Mouse (Mus musculus): Measurements from ENCODE around the gene Gatd1. TPM values are rescaled to one million over a fixed set of nuclear protein-coding genes. Genes with fewer than 3 reads are reported as not detected.

Gene Gatd1
- total RNA-seq, 2 experiments from 2014 or later, result 16.3 to 25.9 TPM

DNA sequence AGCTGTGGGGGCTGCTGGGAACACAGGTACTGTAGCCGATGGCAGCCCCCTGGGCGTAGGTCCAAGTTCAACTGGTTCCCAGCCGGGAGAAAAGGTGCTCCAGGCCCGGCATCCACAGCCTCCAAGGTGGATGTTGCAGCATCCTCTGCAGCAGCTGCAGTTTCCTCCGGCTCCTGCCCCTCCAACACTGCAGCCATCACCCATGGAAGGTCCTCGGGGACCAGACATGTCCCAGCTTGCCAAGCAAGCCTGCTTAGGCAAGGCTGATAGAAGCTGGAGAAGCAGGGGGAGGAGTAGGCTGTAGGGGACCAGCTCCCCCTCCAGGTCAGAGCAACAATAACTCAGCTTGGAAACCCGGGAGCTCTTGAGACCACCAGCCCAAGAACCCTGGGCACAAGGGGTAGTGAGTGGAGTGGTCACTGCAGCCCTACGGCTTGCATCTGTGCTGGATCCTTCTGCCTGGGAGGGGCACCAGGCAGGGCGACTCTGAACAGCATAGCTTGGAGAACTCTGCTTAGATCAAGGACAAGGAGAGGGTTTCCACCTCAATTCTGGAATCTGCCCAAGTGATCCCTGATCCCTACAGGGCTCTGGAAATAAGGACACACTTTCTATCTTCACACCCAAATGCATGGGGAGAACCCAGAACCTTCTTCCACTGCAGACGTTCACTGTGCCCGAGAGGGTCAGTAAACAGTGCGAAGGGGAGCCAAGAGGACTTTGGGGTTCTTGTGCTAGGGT lies 29.3 kb upstream of the Gatd1 start:
- ATAC-seq (replicated peaks; ENCODE audit: poor library complexity), result peak; percentile 42

DNA sequence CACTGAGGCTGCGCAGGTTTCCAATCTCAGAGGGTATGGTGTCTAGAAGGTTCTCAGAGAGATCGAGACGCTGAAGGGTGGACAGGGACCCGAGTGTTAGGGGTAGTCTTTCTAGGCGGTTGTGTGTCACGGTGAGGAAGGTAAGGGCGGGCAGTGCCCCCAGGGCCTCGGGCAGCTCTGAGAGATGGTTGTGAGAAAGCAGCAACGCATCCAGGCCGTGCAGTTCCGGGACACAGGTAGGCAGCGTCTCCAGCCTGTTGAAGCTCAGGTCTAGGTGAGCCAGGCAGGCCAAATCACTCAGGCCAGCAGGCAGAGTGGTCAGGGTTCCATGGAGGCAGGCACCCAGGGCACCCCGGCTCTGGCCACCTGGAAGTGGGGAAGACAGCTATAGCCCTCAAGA lies 28.3 kb upstream of the Gatd1 start:
- ATAC-seq (replicated peaks; ENCODE audit: poor library complexity), result no peak

DNA sequence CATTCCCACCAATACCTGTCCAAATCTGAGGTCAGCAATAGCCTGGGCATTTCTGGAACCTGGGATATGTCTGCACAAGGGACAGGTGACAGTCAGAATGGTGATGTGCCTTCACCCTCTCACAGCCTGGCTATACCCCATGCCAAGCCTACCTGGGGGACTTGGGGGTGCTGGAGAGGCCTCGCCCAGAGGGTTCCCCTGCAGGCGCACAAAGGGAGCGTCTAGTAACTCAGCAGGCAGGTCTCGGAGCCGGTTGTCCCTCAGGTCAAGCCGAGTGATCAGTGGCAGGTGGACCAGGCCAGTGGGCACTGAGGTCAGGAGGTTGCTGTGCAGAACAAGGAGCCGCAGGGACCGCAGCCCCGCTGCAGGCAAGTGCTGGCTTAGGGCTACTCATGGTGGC lies 27.5 kb upstream of the Gatd1 start:
- ATAC-seq (replicated peaks; ENCODE audit: poor library complexity), result no peak

- peak; percentile 25; the same call in 1 of the 2 replicates for ATAC-seq (replicated peaks; ENCODE audit: poor library complexity)
Measured at GRCm38 (mm10) chr7:141440613-141441012, 26.7 kb upstream of the Gatd1 start.

- ATAC-seq (replicated peaks; ENCODE audit: poor library complexity), result no peak
Measured at GRCm38 (mm10) chr7:141439811-141440210, 25.9 kb upstream of the Gatd1 start.

DNA sequence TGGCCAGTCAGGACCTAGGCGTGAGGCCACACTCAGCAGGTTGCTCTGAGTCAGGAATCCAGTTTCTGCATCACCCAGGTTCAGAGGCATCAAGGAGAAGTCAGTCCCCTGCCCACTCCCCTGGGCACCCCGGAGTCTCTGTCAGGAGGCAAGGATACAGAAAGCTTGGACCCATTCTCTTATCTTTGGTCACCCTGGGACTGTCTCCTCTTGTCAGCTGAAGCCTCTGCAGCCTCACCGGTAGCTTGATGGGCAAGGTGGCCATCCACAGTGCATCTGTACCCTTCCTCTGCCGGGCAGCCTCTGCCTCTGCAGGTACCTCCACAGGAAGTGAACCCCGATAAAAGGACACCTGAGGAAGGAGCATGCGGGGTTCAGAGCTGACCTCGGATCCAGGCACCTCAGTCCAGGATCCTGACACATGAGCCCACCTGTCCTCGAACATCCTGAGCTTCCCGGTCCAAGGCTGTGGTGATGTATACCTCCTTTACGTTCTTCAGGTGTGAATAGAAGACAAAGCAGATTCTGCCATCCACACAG lies 25.3 kb upstream of the Gatd1 start:
- no peak for ATAC-seq (replicated peaks; ENCODE audit: poor library complexity)

DNA sequence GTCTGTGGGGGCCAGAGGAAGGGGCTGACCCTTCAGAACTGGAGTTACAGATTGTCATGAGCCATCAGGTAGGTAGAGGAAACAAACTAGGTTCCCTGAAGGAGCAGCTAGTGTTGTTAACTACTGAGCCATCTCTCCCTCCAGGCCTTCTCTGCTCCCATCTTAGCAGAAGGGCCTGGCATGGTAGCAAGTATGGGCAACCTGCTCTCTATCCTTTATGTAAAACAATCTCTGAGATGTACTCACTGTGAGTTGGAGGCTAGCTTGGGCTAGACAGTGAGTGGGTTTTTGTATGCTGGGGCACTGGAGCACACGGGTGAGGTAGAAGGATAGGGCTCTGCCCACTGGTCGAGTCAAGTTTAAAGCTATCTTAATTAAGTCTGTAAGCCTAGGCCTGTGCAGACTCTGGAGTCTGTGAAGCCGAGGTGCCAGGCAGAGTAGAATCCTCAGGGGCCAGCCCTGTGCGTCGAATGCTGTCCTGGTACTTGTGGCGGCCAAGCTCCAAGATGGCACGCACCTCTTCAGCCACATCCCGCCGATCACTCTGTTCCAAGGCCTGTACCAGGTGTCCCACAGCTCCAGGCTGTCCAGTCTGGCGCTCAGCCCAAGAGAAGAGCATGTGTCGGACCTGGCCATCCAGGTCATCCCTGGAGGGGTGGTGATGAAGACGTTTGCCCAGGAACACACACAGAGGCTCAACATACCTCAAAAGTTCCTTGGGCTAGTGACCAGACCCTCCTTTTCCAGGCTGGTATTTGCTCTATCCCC lies 24.4 kb upstream of the Gatd1 start:
- no peak for ATAC-seq (replicated peaks; ENCODE audit: poor library complexity)

DNA sequence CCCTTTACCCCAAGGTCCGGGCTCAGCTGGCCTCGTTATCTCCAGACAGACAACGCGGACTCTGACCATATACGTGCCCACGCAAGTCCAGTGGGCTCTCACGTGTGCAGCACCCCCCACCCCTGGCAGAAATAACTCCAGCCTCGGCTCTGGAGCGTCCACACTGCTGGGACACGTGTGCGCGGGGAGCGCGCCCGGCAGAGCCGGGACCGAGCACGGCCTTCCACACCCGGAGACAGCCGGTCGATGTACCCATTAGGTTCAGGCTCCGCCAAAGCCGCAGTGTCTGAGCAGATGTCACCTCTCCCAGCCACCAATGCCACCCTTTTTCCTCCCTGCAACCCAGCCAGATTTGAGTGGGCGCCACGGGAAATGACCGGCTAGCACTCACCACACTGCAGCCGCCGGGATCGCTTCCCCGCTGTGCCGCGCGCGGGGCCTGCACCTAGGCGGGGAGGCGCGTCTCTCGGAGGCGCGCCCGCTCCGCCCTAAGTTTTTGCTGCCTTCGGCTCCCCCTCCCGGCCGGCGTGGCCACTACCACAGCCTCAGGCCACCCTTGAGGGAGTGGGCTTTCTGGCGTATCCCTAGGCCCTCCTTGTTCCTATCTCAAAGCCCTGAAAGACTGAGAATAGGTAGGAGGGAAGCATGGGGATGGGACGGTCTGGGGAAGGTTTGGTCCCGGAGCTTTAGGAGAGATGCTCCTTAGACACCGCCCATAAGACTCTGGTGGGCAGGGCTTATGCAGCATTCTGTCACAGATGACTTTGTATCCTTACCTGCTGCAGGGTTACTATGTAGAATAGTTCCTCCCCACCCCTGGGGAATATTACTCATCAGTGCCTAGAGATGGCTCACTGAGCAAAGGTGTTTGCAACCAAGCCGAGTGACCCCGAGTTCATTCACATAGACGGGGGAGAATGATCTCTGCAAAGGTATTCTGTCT lies 23.5 kb upstream of the Gatd1 start, which contains the start of gene Slc25a22:
Gene Slc25a22, minus strand, starts transcription at position 715 of the 943 bp plus-strand sequence.
- ATAC-seq (replicated peaks; ENCODE audit: poor library complexity), result peak; percentile 75

DNA sequence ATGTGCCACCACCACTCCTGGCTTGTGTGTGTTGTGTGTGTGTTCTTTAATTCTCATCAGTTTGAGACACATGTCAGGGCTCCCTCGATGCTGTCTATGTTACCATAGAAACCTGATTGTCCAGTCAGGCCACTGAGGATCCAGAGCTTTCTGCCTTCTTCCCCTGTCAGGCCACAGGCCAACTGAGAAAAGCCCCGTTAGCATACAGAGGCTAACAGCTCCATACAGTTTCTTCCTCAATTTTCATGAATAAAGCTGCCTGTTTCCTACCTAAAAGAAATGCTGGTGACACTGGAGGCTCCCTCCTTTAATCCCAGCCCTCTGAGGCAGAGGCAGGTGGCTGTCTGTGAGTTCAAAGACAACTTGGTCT lies 22.6 kb upstream of the Gatd1 start:
- no peak for ATAC-seq (replicated peaks; ENCODE audit: poor library complexity)

- no peak for ATAC-seq (replicated peaks; ENCODE audit: poor library complexity)
Measured at GRCm38 (mm10) chr7:141435856-141436522, 22.1 kb upstream of the Gatd1 start.

- peak; percentile 71 for ATAC-seq (replicated peaks; ENCODE audit: poor library complexity)
Measured at GRCm38 (mm10) chr7:141435129-141435855, 21.4 kb upstream of the Gatd1 start.

- no peak for ATAC-seq (replicated peaks; ENCODE audit: poor library complexity)
Measured at GRCm38 (mm10) chr7:141434464-141434863, 20.5 kb upstream of the Gatd1 start.

DNA sequence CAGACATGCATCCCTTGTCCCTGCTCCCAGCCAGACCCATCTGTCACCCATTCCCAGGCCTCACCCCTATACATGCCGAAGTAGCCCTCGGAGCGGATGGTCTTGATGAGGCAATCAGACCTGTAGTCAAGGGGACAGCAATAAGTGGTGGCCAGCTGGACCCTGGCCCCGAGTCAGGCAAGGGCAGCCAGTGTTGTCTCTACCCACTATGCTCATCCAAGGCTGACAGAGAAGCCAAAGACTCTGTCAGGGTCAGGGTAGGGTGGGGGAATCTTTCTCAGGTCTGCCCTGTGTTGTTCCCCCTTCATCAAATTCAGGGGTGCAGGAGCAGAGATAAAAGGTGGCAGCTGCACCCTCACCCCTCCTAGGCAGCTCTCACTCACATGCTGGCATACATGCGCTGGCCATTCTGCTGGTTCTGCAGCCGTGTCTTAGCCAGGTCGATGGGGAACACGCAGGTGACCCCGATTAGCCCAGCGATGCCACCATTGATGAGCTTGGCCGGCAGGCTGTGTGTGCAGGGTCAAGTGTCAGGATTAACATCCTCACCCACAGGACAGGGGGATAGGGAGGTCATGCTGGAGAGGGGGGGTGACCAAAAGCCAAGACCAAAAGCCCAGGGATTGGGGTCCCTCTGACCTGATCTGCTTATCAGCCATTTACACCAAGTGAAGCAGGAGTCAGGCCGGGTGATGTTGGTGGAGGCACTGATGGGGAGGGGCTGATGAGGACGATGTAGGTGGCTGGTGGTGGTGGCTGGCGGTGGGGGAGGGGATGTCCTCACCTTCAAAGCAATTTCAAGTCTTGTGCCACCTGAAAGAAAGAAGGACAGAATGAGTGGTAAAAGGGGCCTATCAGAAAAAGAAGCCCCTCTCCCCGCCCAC lies 19.8 kb upstream of the Gatd1 start:
- no peak for ATAC-seq (replicated peaks; ENCODE audit: poor library complexity)

GRCm38 (mm10) chr7:141432741-141433516 lies 19.0 kb upstream of the Gatd1 start:
- ATAC-seq (replicated peaks; ENCODE audit: poor library complexity), result no peak

GRCm38 (mm10) chr7:141432186-141432611 lies 18.3 kb upstream of the Gatd1 start:
- no peak for ATAC-seq (replicated peaks; ENCODE audit: poor library complexity)

- ATAC-seq (replicated peaks; ENCODE audit: poor library complexity), result no peak
Measured at GRCm38 (mm10) chr7:141431434-141432185, 17.7 kb upstream of the Gatd1 start.

DNA sequence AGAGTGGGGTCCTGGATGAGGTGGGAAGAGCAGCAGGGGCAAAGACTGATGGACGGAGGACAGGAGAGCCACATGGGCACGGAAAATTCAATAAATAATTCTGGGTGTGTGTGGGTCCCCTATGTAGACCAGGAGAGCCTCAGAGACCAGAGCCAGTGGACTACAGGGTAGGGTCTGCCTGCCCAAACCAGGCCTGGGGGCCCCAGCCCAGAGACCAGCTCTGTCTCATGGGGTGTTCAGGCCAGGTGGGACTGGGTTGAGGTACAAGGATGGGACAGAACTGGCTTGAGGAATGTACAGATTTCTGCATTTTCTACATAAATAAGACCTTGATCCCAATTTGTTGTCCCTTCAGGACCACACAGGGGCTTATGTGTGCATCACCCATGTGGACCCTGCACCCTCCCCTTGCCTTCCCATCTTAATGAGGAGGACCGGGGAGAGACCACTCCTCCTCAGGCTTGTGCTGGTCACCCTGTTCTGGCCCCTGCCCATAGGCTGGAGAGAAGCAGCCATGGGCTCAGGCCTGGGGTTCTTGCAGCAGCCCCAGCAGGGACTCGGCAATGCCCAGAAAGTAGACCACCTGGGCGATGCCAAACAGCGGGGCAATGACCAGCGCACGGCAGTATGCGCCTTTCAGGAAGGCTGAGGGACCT lies 16.8 kb upstream of the Gatd1 start:
- no peak for ATAC-seq (replicated peaks; ENCODE audit: poor library complexity)
